Mouse (Mus musculus) kidney, adult 2 months (tissue): ENCODE results near the gene Rcn1. TPM values are rescaled to one million over a fixed set of nuclear protein-coding genes. Genes with fewer than 3 reads are reported as not detected.

Experiments used
- DNase-seq: peaks from one replicate; pipeline ENCODE4 v3.0.0; 2021
- H3K27ac ChIP-seq: fragments of 200-500 bp; 2 replicates; pipeline ENCODE4 v1.5.1; 2012; ENCODE audit warnings: low read depth, low read length, control low read depth, inconsistent platforms; ENCODE audit not compliant: insufficient read depth
- H3K27me3 ChIP-seq: fragments of 200-500 bp; replicated peaks from 2 replicates; pipeline ENCODE4 v1.6.1; 2012; ENCODE audit warnings: mild to moderate bottlenecking, moderate library complexity, low read length, inconsistent platforms; ENCODE audit not compliant: control insufficient read depth, insufficient read depth
- H3K36me3 ChIP-seq: fragments of 200-500 bp; 2 replicates; pipeline ENCODE4 v1.6.1; 2012; ENCODE audit warnings: mild to moderate bottlenecking, moderate library complexity, low read length, inconsistent platforms; ENCODE audit not compliant: control insufficient read depth, insufficient read depth
- H3K4me1 ChIP-seq: fragments of 200-500 bp; 2 replicates; pipeline ENCODE4 v1.6.1; 2011; ENCODE audit warnings: low read length; ENCODE audit not compliant: control insufficient read depth, insufficient read depth
- H3K4me3 ChIP-seq: fragments of 200-500 bp; 2 replicates; pipeline ENCODE4 v1.5.1; 2011; ENCODE audit warnings: mild to moderate bottlenecking, low read depth, low read length, control low read depth; ENCODE audit not compliant: insufficient read depth
- CTCF ChIP-seq: fragments of 200-500 bp; conservative IDR thresholded peaks from 2 replicates; pipeline ENCODE4 v1.5.1; 2011; ENCODE audit warnings: low read depth, mild to moderate bottlenecking, control low read depth, low read length, moderate library complexity, mixed read lengths; ENCODE audit not compliant: insufficient read depth, insufficient read length
- POLR2A ChIP-seq: fragments of 200-500 bp; IDR thresholded peaks from one replicate; pipeline ENCODE4 v1.6.1; 2011; ENCODE audit warnings: low read depth, low read length, control low read depth
- WGBS: fragments of 180-500 bp; shearing (Covaris S2); methylation state at CpG from one replicate; pipeline ENCODE4 v1.1.7; 2018; 5-methylcytosine and 5-hydroxymethylcytosine counted together
- polyA plus RNA-seq: library from polyadenylated mRNA; depleted of rRNA; stranded (reverse); fragments of >200 nt; gene quantifications from 2 replicates; pipeline ENCODE4 v1.2.3, GENCODE M21; 2012; rRNA removed

Gene Rcn1
- polyA plus RNA-seq, result 5.3 and 5.4 TPM in 2 replicates

- DNase-seq, result peak; percentile 85
- WGBS, result under 1% methylated on average over 57 of the region's 57 CpGs
- peak within 1 kb of the TSS; percentile 64 for H3K4me3 ChIP-seq
- H3K27me3 ChIP-seq, result no peaks in the 10 kb centered on the region
- TF ChIP-seq CTCF, result no peak
- no peak for TF ChIP-seq POLR2A
- peak within 1 kb of the TSS; percentile 9; the same call in 1 of the 2 replicates for H3K27ac ChIP-seq
- H3K36me3 ChIP-seq, result no peaks in the 10 kb centered on the region
- H3K4me1 ChIP-seq, result no peaks in the 10 kb centered on the region
Measured at GRCm38 (mm10) chr2:105399085-105399891, at the start of gene Rcn1. Gene Rcn1 (minus strand): TSS chr2:105399319.

GRCm38 (mm10) chr2:105444072-105444471 is 45.0 kb upstream of the Rcn1 start:
- Histone ChIP-seq H3K27me3 (no peaks in the 10 kb centered on the region), H3K27ac (no peak overlapping the region), H3K36me3 (no peaks in the 10 kb centered on the region), H3K4me1 (no peaks in the 10 kb centered on the region), H3K4me3 (no peak overlapping the region)
- 45% methylated on average over 3 of the region's 3 CpGs for WGBS
- TF ChIP-seq POLR2A, result no peak
- TF ChIP-seq CTCF, result peak; percentile 31; the same call in 1 of the 2 replicates
- no peak for DNase-seq

- TF ChIP-seq CTCF, result no peak
- TF ChIP-seq POLR2A, result no peak
- H3K27ac ChIP-seq, result no peak overlapping the region
- DNase-seq, result no peak
- H3K4me1 ChIP-seq, result peaks cover 2% of the 10 kb centered on the region
- WGBS, result 54% methylated on average over 4 of the region's 4 CpGs
- H3K27me3 ChIP-seq, result no peaks in the 10 kb centered on the region; the same call in 1 of the 2 replicates
- H3K36me3 ChIP-seq, result no peaks in the 10 kb centered on the region
- H3K4me3 ChIP-seq, result no peak overlapping the region
Measured at GRCm38 (mm10) chr2:105439022-105439421, 39.9 kb upstream of the Rcn1 start.

GRCm38 (mm10) chr2:105438525-105438924 is 39.4 kb upstream of the Rcn1 start:
- TF ChIP-seq CTCF (no peak), POLR2A (no peak)
- Histone ChIP-seq H3K27ac (no peak overlapping the region), H3K36me3 (no peaks in the 10 kb centered on the region), H3K27me3 (no peaks in the 10 kb centered on the region; the same call in 1 of the 2 replicates), H3K4me3 (no peak overlapping the region), H3K4me1 (peaks cover 5% of the 10 kb centered on the region)
- DNase-seq, result no peak
- 91% methylated on average over 2 of the region's 2 CpGs for WGBS

GRCm38 (mm10) chr2:105432927-105433326 is 33.8 kb upstream of the Rcn1 start:
- Histone ChIP-seq H3K4me3 (no peak overlapping the region), H3K27ac (no peak overlapping the region), H3K27me3 (no peaks in the 10 kb centered on the region; the same call in 1 of the 2 replicates), H3K36me3 (no peaks in the 10 kb centered on the region), H3K4me1 (peaks cover 5% of the 10 kb centered on the region)
- 17% methylated on average over 10 of the region's 10 CpGs for WGBS
- TF ChIP-seq CTCF (no peak), POLR2A (no peak)
- DNase-seq, result no peak

- H3K36me3 ChIP-seq, result no peaks in the 10 kb centered on the region
- no peaks in the 10 kb centered on the region for H3K27me3 ChIP-seq
- no peak overlapping the region for H3K27ac ChIP-seq
- TF ChIP-seq POLR2A (no peak), CTCF (no peak)
- no peak for DNase-seq
- WGBS, result 67% methylated on average over 5 of the region's 5 CpGs
- H3K4me3 ChIP-seq, result no peak overlapping the region
- H3K4me1 ChIP-seq, result peaks cover 5% of the 10 kb centered on the region
Measured at GRCm38 (mm10) chr2:105430373-105430772, 31.3 kb upstream of the Rcn1 start.

GRCm38 (mm10) chr2:105429899-105430298 is 30.8 kb upstream of the Rcn1 start:
- no peaks in the 10 kb centered on the region for H3K36me3 ChIP-seq
- no peak for DNase-seq
- WGBS, result 51% methylated on average over 6 of the region's 6 CpGs
- H3K27ac ChIP-seq, result no peak overlapping the region
- H3K4me1 ChIP-seq, result peaks cover 5% of the 10 kb centered on the region
- TF ChIP-seq CTCF (no peak), POLR2A (no peak)
- H3K4me3 ChIP-seq, result no peak overlapping the region
- H3K27me3 ChIP-seq, result no peaks in the 10 kb centered on the region
